Mouse (Mus musculus) liver, postnatal 0 days (tissue): Measurements from ENCODE around the gene Fbxo39. TPM values are rescaled to one million over a fixed set of nuclear protein-coding genes. Genes with fewer than 3 reads are reported as not detected.

Source experiments
- ATAC-seq: fragments of 200-750 bp; cut with Nextera tagmentation; 2 replicates; pipeline ENCODE4 v1.8.0; 2017; ENCODE audit warnings: mild to moderate bottlenecking, moderate library complexity
- DNase-seq: peaks from one replicate; pipeline ENCODE4 v3.0.0-alpha.2; 2016
- H3K27ac ChIP-seq: fragments of 300-500 bp; sonication (generic); 2 replicates; pipeline ENCODE4 v1.5.1; 2014; ENCODE audit warnings: antibody characterized with exemption, moderate library complexity, mild to moderate bottlenecking, low read depth
- H3K27me3 ChIP-seq: fragments of 300-500 bp; sonication (generic); 2 replicates; pipeline ENCODE4 v1.6.1; 2014; ENCODE audit warnings: low read length, control low read depth, mixed read lengths; ENCODE audit not compliant: insufficient read depth
- H3K36me3 ChIP-seq: fragments of 300-500 bp; sonication (generic); replicated peaks from 2 replicates; pipeline ENCODE4 v1.6.1; 2014; ENCODE audit warnings: mild to moderate bottlenecking, control low read depth, low read length, moderate library complexity, mixed read lengths; ENCODE audit not compliant: insufficient read depth
- H3K4me1 ChIP-seq: fragments of 300-500 bp; sonication (generic); 2 replicates; pipeline ENCODE4 v1.6.1; 2014; ENCODE audit warnings: antibody characterized with exemption, mild to moderate bottlenecking, control low read depth; ENCODE audit not compliant: insufficient read depth
- H3K4me2 ChIP-seq: fragments of 300-500 bp; sonication (generic); 2 replicates; pipeline ENCODE4 v1.6.1; 2014; ENCODE audit warnings: low read depth, mild to moderate bottlenecking, low read length, moderate library complexity, mixed read lengths
- H3K4me3 ChIP-seq: fragments of 300-500 bp; sonication (generic); 2 replicates; pipeline ENCODE4 v1.5.1; 2014; ENCODE audit warnings: low read depth, low read length
- H3K9ac ChIP-seq: fragments of 300-500 bp; sonication (generic); replicated peaks from 2 replicates; pipeline ENCODE4 v1.6.1; 2014; ENCODE audit warnings: mild to moderate bottlenecking, moderate library complexity
- H3K9me3 ChIP-seq: fragments of 300-500 bp; sonication (generic); 2 replicates; pipeline ENCODE4 v1.6.1; 2016; ENCODE audit warnings: mild to moderate bottlenecking, control low read depth, low read length, mixed read lengths
- CTCF ChIP-seq: sonication (generic); IDR thresholded peaks from 2 replicates; pipeline ENCODE4 v1.5.1; 2016; ENCODE audit warnings: antibody characterized with exemption, low read depth
- EP300 ChIP-seq: IDR thresholded peaks from 2 replicates; pipeline ENCODE4 v1.6.1; 2016; ENCODE audit warnings: antibody characterized with exemption, low read depth, mild to moderate bottlenecking
- WGBS: fragments of 180-500 bp; shearing (Covaris S2); extraction: QIAGEN DNeasy Blood & Tissue Kit; methylation state at CpG from one replicate; pipeline ENCODE4 v1.1.7; 2014; ENCODE audit not compliant: insufficient replicate concordance; 5-methylcytosine and 5-hydroxymethylcytosine counted together
- polyA plus RNA-seq: library from polyadenylated mRNA; unstranded; fragments of >200 nt; fragmentation: Nextera tagmentation; extraction: Ambion mirVana; gene quantifications from 2 replicates; pipeline ENCODE4 v1.2.1, GENCODE M21; 2015

Gene Fbxo39
- polyA plus RNA-seq, 1 experiment from 2014 or later, result not detected

GRCm38 (mm10) chr11:72344486-72344885, 30.2 kb downstream of the Fbxo39 start:
- Histone ChIP-seq H3K27ac (no peak overlapping the region), H3K4me3 (no peak overlapping the region), H3K9me3 (no peaks in the 10 kb centered on the region), H3K4me1 (0 out of 2 replicates have a peak, but pooled peaks cover 3% of the 10 kb centered on the region), H3K4me2 (no peak overlapping the region), H3K9ac (no peak overlapping the region), H3K27me3 (no peaks in the 10 kb centered on the region), H3K36me3 (no peaks in the 10 kb centered on the region)
- TF ChIP-seq EP300 (no peak), CTCF (no peak)
- DNase-seq (no peak), ATAC-seq (no peak)
- WGBS, result 83% methylated on average over 11 of the region's 11 CpGs

GRCm38 (mm10) chr11:72348563-72348962, 34.3 kb downstream of the Fbxo39 start:
- WGBS, result 50% methylated on average over 10 of the region's 10 CpGs
- no peak for ATAC-seq
- no peaks in the 10 kb centered on the region for H3K27me3 ChIP-seq
- no peak overlapping the region for H3K4me3 ChIP-seq
- no peak for DNase-seq
- H3K4me1 ChIP-seq, result no peaks in the 10 kb centered on the region
- no peak overlapping the region for H3K9ac ChIP-seq
- H3K36me3 ChIP-seq, result no peaks in the 10 kb centered on the region
- H3K4me2 ChIP-seq, result no peak overlapping the region
- H3K27ac ChIP-seq, result no peak overlapping the region
- H3K9me3 ChIP-seq, result no peaks in the 10 kb centered on the region
- TF ChIP-seq CTCF (no peak), EP300 (no peak)

GRCm38 (mm10) chr11:72349016-72349415, 34.8 kb downstream of the Fbxo39 start:
- no peaks in the 10 kb centered on the region for H3K4me1 ChIP-seq
- H3K27ac ChIP-seq, result no peak overlapping the region
- H3K9me3 ChIP-seq, result no peaks in the 10 kb centered on the region
- H3K9ac ChIP-seq, result no peak overlapping the region
- DNase-seq (no peak), ATAC-seq (no peak)
- H3K4me2 ChIP-seq, result no peak overlapping the region
- no peaks in the 10 kb centered on the region for H3K36me3 ChIP-seq
- TF ChIP-seq CTCF, result no peak
- no peak for TF ChIP-seq EP300
- no peaks in the 10 kb centered on the region for H3K27me3 ChIP-seq
- no peak overlapping the region for H3K4me3 ChIP-seq
- WGBS, result 49% methylated on average over 8 of the region's 8 CpGs

GRCm38 (mm10) chr11:72349652-72350051, 35.4 kb downstream of the Fbxo39 start:
- Histone ChIP-seq H3K4me3 (no peak overlapping the region), H3K4me2 (no peak overlapping the region), H3K36me3 (no peaks in the 10 kb centered on the region), H3K27ac (no peak overlapping the region), H3K9me3 (no peaks in the 10 kb centered on the region), H3K27me3 (no peaks in the 10 kb centered on the region), H3K4me1 (no peaks in the 10 kb centered on the region), H3K9ac (no peak overlapping the region)
- no peak for DNase-seq
- WGBS, result 46% methylated on average over 4 of the region's 4 CpGs
- ATAC-seq, result no peak
- TF ChIP-seq EP300 (no peak), CTCF (no peak)

GRCm38 (mm10) chr11:72352272-72352671, 38.0 kb downstream of the Fbxo39 start:
- no peak for ATAC-seq
- H3K9ac ChIP-seq, result no peak overlapping the region
- H3K4me3 ChIP-seq, result no peak overlapping the region
- WGBS, result 20% methylated on average over 1 of the region's 1 CpGs
- H3K4me2 ChIP-seq, result no peak overlapping the region
- H3K27me3 ChIP-seq, result 0 out of 2 replicates have a peak, but pooled peaks cover 2% of the 10 kb centered on the region
- peaks cover 3% of the 10 kb centered on the region; the same call in 1 of the 2 replicates for H3K4me1 ChIP-seq
- no peaks in the 10 kb centered on the region for H3K9me3 ChIP-seq
- no peak for DNase-seq
- H3K36me3 ChIP-seq, result no peaks in the 10 kb centered on the region
- no peak for TF ChIP-seq EP300
- no peak for TF ChIP-seq CTCF
- no peak overlapping the region for H3K27ac ChIP-seq

DNA sequence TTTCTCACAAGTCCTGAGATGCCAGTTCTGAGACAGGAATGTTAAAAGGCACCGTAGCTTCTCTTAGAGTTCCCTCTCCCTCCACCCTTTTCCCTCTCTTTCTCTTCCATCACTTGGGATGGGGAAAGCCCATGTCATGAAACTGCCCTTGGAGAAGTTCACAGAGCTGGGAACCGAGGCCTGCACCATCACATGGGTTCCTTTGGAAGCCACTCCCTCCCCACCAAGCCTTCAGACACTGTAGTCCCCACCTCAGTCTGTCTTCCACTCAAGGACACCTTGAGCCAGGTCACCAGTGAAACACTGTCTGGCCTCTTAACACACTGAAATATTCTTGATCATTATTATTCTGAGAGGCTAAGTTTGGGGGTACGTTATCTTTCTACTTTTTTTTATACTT, 38.9 kb downstream of the Fbxo39 start:
- Histone ChIP-seq H3K9ac (no peak overlapping the region), H3K9me3 (no peaks in the 10 kb centered on the region), H3K4me1 (peaks cover 3% of the 10 kb centered on the region; the same call in 1 of the 2 replicates), H3K27me3 (0 out of 2 replicates have a peak, but pooled peaks cover 2% of the 10 kb centered on the region), H3K36me3 (no peaks in the 10 kb centered on the region), H3K27ac (no peak overlapping the region), H3K4me2 (no peak overlapping the region), H3K4me3 (no peak overlapping the region)
- WGBS, result 69% methylated on average over 3 of the region's 3 CpGs
- ATAC-seq, result no peak
- no peak for DNase-seq
- TF ChIP-seq CTCF (no peak), EP300 (no peak)
